Mouse (Mus musculus): ENCODE results near the gene Nedd4. TPM values are rescaled to one million over a fixed set of nuclear protein-coding genes. Genes with fewer than 3 reads are reported as not detected.
A peak's percentile ranks its signal among the peaks of the same experiment; 100 is the strongest.

The Nedd4 gene
- polyA plus RNA-seq, 1 experiment, result 248 TPM

DNA sequence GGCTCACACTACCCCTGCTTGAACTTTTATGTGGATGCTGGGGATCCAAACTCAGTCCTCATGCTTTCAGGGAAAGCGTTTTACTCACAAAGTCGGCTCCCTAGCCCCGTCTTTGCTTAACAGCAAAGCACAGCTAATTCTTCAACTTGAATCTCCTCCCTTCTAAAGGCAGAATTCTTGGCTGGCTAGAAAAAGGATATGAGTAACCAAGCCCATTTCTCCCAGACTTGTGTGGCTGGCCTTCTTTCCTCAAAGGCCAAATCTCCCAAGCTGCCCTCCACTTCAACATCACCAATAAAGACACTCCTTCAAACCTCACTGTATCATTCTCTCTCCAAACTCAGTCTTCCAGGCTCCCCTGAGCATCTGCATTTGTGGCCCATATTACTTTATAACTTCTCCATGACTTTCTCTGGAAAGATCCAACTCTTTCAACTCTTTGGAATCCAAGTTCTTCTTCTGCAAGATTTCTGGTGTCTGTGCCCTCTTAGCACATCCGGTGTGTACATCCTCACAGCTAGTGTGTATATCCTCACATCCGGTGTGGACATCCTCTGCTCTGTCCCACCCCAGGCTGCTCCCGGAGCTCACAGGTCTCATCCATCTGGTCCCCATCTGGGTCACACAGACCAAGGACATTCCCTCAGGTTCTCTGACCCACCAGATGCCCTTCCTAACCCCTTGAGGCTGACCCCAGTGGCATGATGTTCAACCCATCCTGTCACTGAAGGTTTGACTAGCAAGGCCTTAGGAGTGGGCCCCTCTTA lies 18.3 kb upstream of the Nedd4 start:
- 84% methylated on average over 6 of the region's 6 CpGs for WGBS
- Histone ChIP-seq H3K27ac (ENCODE audit: insufficient read depth, low read length) (no peak overlapping the region), H3K27me3 (ENCODE audit: control insufficient read depth, insufficient read depth, low read length) (no peaks in the 10 kb centered on the region), H3K4me1 (ENCODE audit: control insufficient read depth, insufficient read depth, low read length) (peaks cover 5% of the 10 kb centered on the region; the same call in 1 of the 2 replicates), H3K4me3 (replicated peaks; ENCODE audit: insufficient read depth, low read depth, low read length) (no peak overlapping the region)
- no peak for DNase-seq
- TF ChIP-seq CTCF (IDR thresholded peaks at IDR 0.05; ENCODE audit: borderline replicate concordance, insufficient read depth, low read depth, low read length) (no peak), POLR2A (IDR thresholded peaks at IDR 0.05; ENCODE audit: borderline replicate concordance, insufficient read depth, low read length) (no peak)

DNA sequence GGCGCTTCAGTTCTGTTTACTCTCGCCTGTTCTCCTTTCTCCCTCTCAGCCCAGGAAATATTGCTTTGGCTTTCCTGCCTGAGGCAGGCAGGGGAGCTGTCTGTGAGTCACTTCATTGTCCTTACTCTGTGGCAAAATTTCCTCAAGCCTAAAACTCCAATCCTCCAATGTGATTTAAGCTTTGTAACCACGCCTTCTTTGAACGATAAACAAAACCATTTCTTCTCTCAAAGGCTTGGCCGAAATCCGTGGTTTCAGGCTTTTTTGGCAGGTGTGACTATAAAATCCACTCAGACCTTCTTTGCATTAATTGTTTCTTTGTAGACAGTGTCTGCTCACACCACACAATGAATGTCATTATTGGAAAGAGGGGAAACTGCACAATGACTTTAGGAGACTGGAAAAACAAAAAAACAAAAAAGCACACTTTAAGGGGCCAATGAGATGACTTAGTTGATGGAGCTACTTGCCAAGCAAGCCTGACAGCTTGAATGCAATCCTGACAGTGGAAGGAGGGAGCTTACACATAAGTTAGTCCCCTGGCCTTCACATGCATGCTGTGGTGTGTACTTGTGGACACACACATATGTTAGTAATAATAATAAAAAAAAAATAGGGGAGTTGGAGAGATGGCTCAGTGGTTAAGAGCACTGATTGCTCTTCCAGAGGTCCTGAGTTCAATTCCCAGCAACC lies 17.6 kb upstream of the Nedd4 start:
- Histone ChIP-seq H3K4me3 (replicated peaks; ENCODE audit: insufficient read depth, low read depth, low read length) (no peak overlapping the region), H3K4me1 (ENCODE audit: control insufficient read depth, insufficient read depth, low read length) (peaks cover 5% of the 10 kb centered on the region; the same call in 1 of the 2 replicates), H3K27ac (ENCODE audit: insufficient read depth, low read length) (no peak overlapping the region), H3K27me3 (ENCODE audit: control insufficient read depth, insufficient read depth, low read length) (no peaks in the 10 kb centered on the region)
- no peak for DNase-seq
- TF ChIP-seq CTCF (IDR thresholded peaks at IDR 0.05; ENCODE audit: borderline replicate concordance, insufficient read depth, low read depth, low read length) (no peak), POLR2A (IDR thresholded peaks at IDR 0.05; ENCODE audit: borderline replicate concordance, insufficient read depth, low read length) (no peak)
- 47% methylated on average over 6 of the region's 6 CpGs for WGBS

DNA sequence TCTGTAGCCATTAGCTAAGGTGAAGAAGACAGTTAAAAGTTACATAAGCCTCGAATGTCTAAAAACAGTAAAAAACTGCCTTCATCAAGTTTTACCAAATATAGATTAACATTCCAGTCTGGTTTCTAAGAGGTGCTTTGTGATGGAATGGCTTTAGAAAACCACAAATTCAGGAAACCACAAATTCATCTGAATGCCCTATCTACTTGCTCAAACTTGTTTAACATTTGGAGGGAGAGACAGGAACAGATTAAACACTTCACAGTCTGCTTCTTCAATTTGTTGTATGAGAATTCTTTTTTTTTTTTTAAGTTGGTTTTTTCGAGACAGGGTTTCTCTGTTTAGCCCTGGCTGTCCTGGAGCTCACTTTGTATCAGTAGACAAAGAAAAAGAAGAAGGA lies 12.4 kb upstream of the Nedd4 start:
- 69% methylated on average over 2 of the region's 2 CpGs for WGBS
- TF ChIP-seq CTCF (IDR thresholded peaks at IDR 0.05; ENCODE audit: borderline replicate concordance, insufficient read depth, low read depth, low read length) (no peak), POLR2A (IDR thresholded peaks at IDR 0.05; ENCODE audit: borderline replicate concordance, insufficient read depth, low read length) (no peak)
- Histone ChIP-seq H3K27me3 (ENCODE audit: control insufficient read depth, insufficient read depth, low read length) (no peaks in the 10 kb centered on the region), H3K27ac (ENCODE audit: insufficient read depth, low read length) (no peak overlapping the region), H3K4me3 (replicated peaks; ENCODE audit: insufficient read depth, low read depth, low read length) (no peak overlapping the region), H3K4me1 (ENCODE audit: control insufficient read depth, insufficient read depth, low read length) (no peaks in the 10 kb centered on the region)
- no peak for DNase-seq

DNA sequence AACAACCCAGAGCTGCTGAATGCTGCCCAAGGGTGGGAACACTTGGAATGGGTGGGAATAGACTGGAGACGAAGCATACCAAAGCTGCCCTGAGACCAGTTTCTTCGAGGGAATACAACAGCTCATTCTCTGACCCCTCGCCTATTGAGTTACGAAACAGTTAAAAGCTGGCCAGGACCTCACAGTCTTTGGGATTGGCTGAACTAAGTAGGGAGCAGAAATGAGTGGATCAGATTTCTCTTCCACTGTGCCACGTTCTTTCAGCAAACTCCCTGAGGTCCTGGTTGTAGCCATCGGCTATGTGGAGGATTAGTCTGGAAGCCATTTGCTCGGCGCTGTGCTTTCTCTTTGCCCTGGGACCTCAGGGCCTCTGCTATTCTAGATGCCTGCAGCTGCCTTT lies 9.2 kb upstream of the Nedd4 start:
- WGBS, result 49% methylated on average over 8 of the region's 8 CpGs

DNA sequence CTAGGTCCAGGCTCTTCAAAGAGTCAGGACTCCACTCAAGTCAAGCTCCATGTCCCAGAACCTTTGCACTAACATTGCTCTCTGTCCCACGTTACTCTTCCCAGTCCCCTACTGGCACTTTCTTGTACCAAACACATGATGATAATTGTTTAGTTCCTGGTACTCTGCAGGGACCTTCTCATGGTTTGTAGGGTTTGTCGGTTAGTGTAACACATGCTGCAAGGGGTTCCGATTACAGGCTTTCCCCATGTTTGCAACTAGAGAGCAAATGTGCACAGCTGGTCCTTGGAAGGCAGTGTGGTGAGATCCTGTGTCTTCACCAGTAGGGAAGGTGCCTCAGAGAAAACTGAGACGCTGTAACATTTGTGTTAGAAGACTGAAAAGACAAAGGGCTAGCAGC lies 8.6 kb upstream of the Nedd4 start:
- Histone ChIP-seq H3K27ac (ENCODE audit: insufficient read depth, low read length) (no peak overlapping the region), H3K27me3 (ENCODE audit: control insufficient read depth, insufficient read depth, low read length) (no peaks in the 10 kb centered on the region), H3K4me3 (replicated peaks; ENCODE audit: insufficient read depth, low read depth, low read length) (no peak overlapping the region), H3K4me1 (ENCODE audit: control insufficient read depth, insufficient read depth, low read length) (no peaks in the 10 kb centered on the region)
- 49% methylated on average over 4 of the region's 4 CpGs for WGBS
- TF ChIP-seq POLR2A (IDR thresholded peaks at IDR 0.05; ENCODE audit: borderline replicate concordance, insufficient read depth, low read length) (no peak), CTCF (IDR thresholded peaks at IDR 0.05; ENCODE audit: borderline replicate concordance, insufficient read depth, low read depth, low read length) (no peak)
- no peak for DNase-seq

More for the DNA sequence above, 9.2 kb upstream of the Nedd4 start:
- Histone ChIP-seq H3K4me1 (ENCODE audit: control insufficient read depth, insufficient read depth, low read length) (no peaks in the 10 kb centered on the region), H3K27ac (ENCODE audit: insufficient read depth, low read length) (no peak overlapping the region), H3K27me3 (ENCODE audit: control insufficient read depth, insufficient read depth, low read length) (no peaks in the 10 kb centered on the region), H3K4me3 (replicated peaks; ENCODE audit: insufficient read depth, low read depth, low read length) (no peak overlapping the region)
- TF ChIP-seq POLR2A (IDR thresholded peaks at IDR 0.05; ENCODE audit: borderline replicate concordance, insufficient read depth, low read length), result no peak
- TF ChIP-seq CTCF (IDR thresholded peaks at IDR 0.05; ENCODE audit: borderline replicate concordance, insufficient read depth, low read depth, low read length), result no peak
- DNase-seq, result no peak

DNA sequence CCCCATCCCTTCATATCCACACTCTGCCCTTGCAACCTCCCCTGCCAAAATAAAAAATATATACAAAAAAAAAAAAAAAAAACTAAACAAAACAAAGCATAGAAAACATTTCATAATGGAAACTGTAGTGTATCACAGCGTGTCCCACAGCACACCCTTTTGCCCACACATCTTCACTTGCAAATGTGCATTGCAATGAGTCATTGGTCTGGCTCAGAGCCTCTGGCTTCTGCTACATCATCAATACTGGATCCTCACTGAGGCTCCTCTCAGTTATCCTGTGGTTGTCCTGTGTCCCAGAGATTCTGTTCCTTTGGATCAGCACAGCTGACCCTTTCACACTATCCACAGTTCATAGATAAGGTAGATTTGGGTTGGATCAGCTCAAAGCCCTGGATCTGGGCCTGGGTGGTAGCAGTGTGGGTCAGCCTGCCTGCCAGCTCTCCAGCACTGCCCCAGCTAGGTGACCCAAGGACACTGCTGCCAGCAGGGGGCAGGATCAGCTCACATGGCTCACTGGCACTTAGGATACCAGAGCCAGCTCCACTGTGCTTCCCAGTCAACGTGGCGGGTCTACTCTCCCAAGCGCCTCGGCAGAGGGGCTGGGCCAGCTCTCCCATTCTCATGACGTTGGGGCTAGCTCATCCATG lies 7.4 kb upstream of the Nedd4 start:
- peak; percentile 34; the same call in 1 of the 2 replicates for TF ChIP-seq CTCF (IDR thresholded peaks at IDR 0.05; ENCODE audit: borderline replicate concordance, insufficient read depth, low read depth, low read length)
- TF ChIP-seq POLR2A (IDR thresholded peaks at IDR 0.05; ENCODE audit: borderline replicate concordance, insufficient read depth, low read length), result no peak
- Histone ChIP-seq H3K27me3 (ENCODE audit: control insufficient read depth, insufficient read depth, low read length) (no peaks in the 10 kb centered on the region), H3K27ac (ENCODE audit: insufficient read depth, low read length) (no peak overlapping the region), H3K4me3 (replicated peaks; ENCODE audit: insufficient read depth, low read depth, low read length) (no peak overlapping the region), H3K4me1 (ENCODE audit: control insufficient read depth, insufficient read depth, low read length) (no peaks in the 10 kb centered on the region)
- DNase-seq, result no peak
- 72% methylated on average over 6 of the region's 6 CpGs for WGBS

DNA sequence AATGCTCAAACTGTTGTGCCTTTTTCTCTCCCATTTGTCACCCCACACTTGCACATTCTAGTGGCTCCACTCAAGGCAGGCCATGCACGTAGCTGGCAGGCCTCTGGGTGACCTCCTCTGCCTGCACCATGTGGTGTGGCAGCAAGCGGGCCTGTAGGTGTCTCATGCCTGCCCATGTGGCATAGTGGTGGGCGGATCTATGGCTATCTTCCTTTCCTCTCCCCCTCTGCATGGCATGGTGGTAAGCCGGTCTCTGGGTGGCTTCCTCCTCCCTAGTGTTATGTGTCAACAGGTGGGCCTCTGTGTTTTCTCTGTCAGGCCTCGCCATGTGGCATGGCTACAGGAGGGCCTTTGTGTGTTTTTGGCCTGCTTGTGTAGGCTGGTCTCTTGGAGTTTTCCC lies 6.5 kb upstream of the Nedd4 start:
- WGBS, result 74% methylated on average over 5 of the region's 5 CpGs
- TF ChIP-seq CTCF (IDR thresholded peaks at IDR 0.05; ENCODE audit: borderline replicate concordance, insufficient read depth, low read depth, low read length) (no peak), POLR2A (IDR thresholded peaks at IDR 0.05; ENCODE audit: borderline replicate concordance, insufficient read depth, low read length) (no peak)
- no peak overlapping the region for H3K27ac ChIP-seq (ENCODE audit: insufficient read depth, low read length)
- H3K27me3 ChIP-seq (ENCODE audit: control insufficient read depth, insufficient read depth, low read length), result no peaks in the 10 kb centered on the region
- no peaks in the 10 kb centered on the region; the same call in 1 of the 2 replicates for H3K4me1 ChIP-seq (ENCODE audit: control insufficient read depth, insufficient read depth, low read length)
- no peak overlapping the region for H3K4me3 ChIP-seq (replicated peaks; ENCODE audit: insufficient read depth, low read depth, low read length)
- no peak for DNase-seq
